Mouse (Mus musculus): ENCODE data around the gene Csk.

GRCm38 (mm10) chr9:57614786-57615185 is 38.6 kb downstream of the Csk start:
- TF ChIP-seq CTCF (IDR thresholded peaks at IDR 0.05; ENCODE audit: low read depth): no peak
- no peak for TF ChIP-seq EP300 (IDR thresholded peaks at IDR 0.05; ENCODE audit: low read depth)
